Mouse (Mus musculus) left cerebral cortex, adult 9 months (tissue): ENCODE measurements around the gene Phb.

ENCODE experiments used
- DNase-seq, 2 experiments: peaks; one replicate each; pipeline ENCODE4 v3.0.0; 2022; ENCODE audit warnings: low spot score in 2 of 2

Phb gene

DNA sequence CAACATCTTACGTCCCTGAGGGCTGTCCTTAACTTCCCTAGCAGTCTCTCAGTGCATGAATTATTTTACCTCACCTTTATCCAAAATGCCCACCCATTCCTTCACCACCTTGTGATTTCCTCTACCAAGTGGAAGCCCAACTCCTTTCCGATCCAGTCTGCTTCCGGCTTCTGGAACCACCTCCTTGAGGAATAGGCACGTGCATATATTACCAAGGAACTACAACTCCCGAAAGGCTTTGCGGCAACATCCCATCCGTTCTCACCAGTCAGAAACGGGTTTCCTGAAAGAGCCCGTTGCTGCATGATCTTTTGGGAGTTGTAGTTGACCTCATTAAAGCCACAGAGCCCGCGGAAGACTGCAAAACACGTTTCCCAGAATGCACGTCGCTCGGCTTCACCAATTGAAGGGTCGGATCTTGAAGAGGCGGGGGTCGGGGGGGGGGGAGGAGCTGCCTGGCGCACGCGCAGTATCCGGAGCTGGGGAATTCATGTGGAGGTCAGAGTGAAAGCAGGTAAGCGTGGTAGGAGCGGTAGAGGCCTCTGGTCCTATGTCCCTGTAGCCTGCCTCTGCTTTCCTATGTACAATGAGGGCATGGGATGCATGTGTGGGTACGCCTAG is at the start of gene Phb:
TSS of gene Phb (plus strand) at position 429 of the 621 bp plus-strand sequence.
- DNase-seq, result peak; percentile 98

DNA sequence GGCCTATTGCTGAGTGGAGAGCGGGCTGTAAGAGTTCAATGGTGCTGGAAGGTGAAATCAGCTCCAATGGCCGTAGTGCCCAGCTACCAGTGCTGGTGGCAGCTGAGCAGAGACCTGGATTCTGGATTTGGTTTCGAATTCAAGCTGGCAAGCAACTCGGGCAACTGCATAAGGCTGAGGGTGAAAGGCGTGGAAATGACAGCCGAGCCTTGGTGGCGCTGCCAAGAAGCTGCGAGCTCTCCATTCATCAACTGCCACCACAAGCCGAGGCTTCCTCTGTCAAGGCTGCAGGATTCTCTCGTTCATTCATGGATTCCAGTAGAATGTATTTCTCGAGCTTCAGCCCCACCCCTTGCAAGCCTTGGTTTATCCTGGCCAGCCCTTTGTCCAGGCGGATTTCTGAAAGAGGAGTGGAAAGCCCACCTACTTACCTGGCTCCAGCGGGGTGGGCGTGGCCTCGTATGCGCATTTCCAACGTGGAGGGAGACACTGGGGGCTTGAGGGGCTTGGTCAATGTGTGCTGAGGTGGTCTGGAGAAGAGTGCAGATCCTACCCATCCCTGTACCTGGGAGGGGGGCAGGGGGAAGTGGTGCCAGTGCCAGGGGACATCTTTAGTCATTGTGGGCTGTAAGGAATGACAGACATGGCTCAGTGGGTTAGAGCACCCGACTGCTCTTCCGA is 48.8 kb upstream of the Phb start:
- peak in 1 of 2 experiments; percentile 32 for DNase-seq

DNA sequence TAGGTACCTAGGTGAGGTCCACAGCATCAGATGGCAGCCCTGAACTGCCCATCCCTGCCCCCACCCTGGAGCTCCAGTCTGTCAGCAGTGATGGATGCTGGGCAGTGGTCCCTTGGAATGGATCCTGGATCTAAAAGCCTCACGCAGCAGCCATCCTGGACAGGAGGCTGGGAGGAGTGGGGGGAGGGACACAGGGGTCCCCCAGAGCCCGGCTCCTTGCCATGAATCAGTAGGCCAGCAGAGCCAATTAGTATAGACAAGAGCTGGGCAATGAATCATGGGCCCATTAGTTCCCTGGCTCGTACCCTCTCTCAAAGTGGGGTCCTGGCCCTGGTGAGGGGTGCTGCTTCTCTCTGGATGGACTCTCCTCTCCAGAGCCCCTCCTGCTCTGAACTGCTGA is 47.7 kb upstream of the Phb start:
- no peak for DNase-seq

DNA sequence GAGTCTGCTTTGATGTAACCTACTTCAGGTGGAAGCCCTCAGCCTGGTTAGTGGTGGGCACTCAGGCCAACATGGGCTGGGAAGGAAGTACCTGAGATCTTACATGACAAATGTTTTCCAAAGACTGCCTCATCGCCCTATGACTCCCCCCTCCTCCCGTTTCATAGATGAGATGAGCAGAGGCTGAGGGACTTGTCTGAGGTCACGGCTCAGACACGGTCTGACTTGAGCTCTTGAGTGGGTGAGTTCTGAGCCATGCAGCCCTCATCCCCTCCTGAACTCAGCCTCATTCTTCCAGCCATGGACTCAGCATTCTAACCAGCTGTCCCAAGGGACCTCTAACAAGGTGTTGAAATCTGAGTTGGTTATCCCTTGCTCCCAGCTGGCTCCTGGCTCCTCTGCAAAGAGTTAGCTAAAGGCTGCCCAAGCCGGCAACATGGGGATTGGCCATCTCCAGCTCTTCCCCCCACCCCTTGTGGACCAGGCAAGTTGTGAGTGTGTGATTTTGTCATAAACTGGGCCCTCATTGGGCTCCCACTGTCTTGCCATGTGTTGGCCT is 46.8 kb upstream of the Phb start:
- DNase-seq, result no peak

DNA sequence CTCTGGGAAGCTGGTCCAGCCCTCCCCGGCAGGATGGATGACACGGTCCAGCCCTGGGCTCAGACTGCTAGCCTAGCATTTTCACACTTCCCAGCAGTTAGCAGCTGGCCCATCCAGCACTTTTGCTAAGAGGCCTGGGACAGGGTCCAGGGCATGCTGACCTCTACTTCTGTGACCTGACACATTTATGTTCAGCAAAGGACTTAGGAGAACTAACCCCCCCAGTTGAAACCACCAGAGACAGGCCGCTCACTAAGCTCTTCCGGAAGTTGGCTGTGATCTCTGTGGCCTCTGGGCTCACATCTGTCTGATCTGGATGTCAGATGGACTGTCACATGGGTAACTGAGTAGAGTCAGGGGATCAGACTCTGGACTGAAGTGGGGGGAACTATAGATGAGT is 45.7 kb upstream of the Phb start:
- DNase-seq, result no peak

DNA sequence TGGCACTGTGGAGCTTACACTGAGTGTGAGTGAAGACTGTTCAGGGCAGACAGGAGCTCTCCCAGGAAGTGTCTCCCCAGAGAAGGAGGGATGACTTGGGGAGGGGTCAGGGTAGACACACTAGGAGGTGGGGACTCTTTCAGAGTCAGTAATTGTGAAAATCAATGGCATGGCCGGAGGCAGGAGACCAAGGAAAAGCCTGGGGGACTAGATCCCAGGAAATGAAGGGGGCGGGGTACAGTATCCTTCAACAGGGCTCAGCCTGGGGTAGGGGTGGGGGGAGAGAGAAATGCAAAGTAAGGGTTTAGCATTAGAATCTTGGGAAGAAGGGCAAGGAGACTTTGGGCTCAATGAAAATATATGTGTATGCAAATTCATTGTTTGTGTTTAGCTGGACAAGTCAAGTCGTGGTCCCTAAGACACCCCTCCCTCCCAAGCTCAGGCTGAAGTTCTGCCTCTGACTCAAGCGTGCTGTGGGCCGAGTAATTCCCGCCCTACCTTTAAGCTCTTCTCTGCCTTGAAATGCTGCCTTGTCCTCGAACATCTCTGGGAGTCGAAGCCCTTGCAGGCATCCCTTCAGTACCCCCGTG is 45.1 kb upstream of the Phb start:
- no peak for DNase-seq

DNA sequence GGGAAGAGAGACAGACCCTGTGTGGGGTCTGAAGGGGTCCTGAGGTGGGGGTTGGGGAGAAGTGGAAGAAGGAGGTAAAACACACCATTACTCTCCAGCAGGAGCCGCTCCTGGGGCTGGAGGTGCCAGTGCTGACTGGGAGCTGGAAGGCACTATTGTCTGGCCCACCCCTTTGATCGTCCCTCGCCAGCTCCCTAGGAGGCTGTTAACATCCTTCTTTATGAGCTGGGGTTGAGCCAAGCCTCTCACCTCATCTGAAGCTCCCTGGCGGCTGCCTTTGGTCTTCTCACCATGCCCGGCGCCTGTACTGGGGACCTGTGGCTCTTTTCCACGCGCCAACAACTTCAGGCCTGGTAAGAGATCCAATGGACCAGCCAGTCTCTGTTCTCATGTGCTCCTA is 44.3 kb upstream of the Phb start:
- no peak for DNase-seq

DNA sequence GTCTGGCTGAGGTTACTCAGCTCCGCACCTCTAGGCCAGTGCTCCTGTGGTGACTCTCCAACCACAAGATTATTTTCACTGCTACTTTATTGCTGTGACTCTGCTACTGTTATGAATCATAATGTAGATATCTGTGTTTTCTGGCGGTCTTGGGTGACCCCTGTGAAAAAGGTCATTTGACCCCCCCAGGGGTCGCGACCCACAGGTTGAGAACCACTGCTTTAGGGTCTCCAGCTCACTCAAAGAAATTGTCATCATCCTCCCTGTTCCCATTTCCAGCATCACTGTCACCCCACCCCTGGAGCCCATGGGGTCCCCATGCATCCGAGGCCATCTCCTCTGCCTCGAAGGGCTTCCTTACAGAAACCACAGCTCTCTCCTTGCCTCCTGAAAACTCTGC is 36.2 kb upstream of the Phb start:
- no peak for DNase-seq

DNA sequence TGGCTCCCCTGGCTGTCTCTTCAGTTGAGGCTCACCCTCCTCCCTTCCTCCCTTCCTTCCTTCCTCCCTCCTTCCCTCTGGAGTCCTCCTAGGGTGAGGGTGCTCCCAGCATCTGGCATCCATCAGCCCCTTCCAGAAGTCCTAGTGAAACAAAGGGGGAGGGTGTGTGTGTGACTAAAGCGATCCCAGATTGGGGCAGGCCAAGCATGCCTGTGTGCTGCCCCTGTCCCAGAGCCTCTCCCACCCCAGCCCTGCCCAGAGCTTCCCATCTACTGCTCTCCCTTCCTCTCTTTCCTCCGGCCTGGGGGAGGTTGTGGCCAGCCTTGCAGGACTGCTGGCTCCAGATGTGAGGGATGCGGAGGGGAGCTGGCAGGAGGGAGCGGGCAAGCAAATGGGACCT is 35.5 kb upstream of the Phb start:
- DNase-seq, result no peak

DNA sequence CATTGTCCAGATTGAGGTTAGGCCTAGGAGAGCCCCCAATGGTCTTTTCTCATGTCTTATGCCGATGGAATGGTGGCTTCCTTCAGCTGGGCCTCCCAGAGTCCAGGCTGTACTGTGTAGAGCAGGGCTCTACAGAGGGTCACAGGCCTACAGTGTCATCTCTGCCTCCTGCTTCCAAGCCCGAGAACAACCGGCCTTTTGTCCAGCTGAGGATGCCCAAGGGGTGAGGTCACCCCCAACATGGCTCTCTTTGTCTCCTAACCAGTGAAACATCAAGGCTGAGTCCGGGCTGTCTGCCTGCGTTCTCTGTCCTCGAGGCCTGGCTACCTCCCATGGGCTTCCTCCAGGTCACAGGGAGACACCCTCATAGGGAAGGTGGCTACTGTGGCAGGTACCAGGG is 34.3 kb upstream of the Phb start:
- peak; percentile 51 to 54 for DNase-seq

DNA sequence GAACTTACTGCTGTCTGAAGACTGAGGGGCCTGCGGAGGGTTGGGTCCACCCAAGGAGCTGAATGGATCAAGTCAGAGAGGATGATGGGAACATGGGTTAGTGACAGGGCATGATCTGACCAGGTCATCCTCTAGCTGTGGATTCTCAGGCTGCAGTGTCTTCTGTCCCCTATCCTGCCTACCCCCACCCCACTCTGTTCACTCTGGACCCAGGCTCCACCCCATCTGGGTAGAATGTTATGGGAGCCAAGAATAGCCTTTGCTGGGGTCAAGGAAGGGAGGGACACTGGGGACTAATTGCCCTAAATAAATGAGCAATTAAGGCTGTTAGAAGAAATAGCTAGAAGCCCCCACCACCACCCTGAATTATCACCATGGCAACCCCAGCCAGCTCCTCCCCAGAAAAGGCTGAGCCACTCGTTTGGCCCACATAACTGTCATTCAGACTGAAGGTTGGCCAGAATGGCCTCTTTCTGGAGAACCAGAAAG is 33.2 kb upstream of the Phb start:
- no peak for DNase-seq

DNA sequence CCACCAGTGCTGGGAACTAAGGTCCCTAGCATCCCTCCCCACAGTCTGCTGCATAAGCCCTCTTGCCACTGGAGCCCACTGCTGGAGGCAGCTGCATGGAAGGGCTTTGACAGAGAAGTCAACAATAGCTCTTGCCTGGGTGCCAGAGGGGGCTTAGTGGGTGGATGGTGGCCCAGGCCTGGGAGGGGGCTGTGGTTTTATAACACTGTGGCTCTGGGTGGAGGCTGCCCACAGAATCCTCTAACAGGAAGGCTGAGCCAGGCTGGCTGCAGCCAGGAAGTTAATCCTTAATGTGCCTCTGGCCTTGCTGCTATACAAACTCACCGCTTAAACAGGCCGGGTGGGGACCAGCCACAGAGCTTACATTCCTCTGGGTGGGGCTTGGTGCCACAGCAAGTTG is 31.7 kb upstream of the Phb start:
- DNase-seq, result no peak

DNA sequence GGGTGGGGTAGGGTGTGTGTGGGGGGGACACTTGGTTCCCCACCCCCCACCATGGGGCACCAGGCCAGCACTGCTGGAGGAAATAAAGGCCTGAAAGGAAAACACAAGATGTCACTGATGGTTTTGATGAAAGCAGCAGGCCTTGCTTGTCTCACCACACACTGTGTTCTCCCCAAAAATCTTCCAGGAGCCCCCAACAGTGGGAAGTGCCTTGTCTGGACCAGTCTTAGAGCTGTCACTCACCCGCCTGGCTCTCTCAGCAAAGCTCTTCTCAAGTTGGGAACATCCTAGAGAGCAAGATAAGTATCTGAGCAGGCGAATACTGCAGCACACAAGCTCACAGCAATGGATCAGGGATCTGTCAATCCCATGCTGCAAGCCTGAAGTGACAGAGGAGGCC is 26.0 kb upstream of the Phb start:
- DNase-seq, result no peak

DNA sequence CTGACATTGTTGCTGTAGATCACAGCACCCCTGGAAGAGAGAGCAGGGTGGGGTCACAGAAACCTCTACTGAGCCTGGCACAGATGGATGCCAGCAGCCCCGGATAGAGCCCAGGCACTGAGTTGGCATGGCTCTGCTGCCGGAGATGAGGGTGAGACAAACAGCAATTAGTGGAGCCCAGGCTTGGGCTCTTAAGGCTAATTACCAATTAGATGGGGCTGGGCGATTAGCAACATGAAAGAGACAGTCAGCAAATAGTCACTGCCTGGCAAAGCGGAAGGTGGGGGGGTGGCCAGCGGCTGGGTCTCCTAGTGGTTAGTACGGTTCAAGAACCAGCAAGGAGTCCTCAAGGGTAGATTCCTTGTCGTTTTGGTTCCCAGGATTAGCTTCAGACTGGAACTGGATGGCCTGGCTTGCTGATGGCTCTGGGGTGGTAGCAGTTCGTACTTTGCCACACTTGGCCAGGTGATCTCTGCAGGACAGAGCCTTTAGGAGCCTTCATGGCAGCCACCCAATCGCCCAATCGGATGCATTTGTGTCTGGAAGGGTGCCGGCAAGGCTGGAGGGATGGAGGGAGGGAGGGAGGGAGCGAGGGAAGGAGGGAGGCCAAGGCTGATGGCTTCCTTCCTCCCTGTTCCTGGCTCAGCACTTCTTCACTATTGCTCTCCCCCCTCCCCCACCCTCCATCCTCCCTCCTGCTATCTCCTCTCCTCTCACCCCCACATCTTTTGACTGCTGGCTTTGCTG is 24.1 kb upstream of the Phb start:
- DNase-seq, result peak in 1 of 2 experiments; percentile 27

DNA sequence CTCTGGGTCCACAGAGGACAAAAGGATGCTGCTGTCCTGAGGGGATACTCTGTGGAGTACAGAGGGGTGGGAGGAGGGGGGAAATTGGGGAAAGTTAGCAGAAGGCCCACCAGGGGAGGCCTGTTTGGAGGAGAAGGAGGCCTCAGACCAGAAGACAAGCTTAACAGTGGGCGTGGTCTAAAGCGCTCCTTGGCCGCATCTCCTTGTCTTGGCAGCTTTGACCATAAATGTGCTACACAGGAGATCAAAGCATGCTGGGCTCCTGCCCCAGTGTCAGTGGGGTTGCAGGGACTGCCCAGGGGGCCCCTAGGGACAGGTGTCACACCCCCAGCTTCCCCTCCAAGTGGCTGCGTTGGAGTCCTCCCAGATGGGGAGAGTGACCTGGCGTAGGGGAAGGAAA is 22.9 kb upstream of the Phb start:
- DNase-seq, result no peak

DNA sequence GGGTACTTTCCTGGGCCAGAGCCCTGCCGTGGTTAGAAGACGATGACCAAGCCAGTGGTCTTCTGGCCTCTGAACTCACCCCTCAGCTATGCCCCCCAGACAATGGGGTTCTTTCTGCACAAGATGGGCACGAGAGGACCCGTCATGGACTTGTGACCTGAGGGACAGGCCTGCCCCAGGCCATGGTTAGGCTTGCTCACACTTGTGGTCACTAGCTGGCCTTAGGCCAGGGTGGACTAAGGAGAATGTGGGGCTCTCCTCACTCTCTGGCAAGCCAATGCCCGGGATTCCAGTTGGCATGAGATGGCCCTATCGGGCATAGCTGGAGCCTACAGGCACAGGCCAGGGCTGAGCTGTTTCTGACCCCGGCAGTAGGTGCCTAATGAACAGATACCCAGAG is 22.4 kb upstream of the Phb start:
- DNase-seq, result no peak

DNA sequence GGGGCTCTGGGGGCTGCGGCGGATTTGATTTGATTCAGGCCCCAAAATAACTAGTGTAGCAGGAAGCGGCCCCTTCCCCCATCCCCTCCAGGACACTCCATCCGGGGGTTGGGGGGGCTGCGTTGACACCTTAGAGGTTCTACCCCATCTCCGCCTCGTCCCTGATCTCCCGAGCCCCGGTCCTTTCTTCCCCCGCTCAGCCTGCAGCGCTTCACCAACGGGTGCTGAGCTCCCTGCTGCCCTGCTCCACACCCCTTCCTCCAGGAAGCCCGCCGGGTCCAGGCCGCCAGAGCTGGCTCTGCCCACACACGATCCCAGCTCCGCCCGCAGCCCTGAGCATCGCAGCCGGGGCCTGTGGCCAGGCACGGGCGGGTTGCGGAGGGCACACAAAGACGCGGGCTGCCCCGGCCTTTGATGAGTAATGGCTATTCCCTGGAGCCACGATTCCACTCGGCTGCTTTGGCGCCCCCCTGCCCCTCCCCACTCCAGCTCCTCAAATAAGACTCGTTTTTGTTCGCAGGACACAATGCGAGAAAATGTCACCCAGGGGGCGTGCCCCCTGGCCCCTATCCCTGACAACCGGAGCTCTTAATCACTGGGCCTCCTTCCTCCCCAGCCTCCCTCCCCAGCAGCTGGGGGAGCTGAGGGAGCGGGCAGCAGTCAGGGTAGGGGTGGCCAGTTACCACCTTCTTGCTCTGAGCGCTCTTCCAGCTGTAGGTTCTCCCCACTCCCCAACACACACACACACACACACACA is 21.2 kb upstream of the Phb start:
- DNase-seq, result no peak

DNA sequence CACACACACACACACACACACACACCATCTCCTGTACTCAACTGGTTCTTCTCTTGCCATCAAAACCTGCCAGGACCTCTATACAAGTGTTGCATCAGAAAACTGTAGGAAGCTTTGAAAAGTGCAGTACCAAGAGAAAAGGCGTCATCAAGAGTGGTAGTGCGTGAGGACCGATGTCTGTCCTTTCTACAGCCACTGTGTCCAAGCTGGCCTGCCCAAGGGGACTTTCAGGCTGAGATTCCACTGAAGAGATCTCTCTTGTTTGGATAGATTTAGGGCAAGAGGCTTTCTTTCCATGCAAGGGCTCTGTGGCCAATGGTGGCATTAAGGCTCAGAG is 20.6 kb upstream of the Phb start:
- no peak for DNase-seq

DNA sequence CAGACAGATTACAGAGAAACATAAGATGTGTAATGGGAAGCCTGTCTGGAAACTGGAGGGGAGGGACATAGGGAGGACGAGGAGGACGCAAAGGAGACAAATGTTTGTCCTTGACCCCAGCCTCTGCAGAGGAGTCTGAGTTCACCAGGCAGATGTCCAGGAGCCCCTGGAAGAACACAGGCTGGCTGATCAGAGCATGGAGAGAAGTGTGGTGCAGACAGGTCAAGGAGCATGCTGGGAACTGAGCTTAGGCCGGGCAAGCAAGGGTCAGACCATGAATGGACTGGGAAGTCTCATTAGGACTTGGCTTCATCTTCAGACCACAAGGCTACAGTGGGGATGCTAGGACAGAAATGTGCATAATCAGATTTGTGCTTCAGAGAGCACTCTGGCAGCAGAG is 19.0 kb upstream of the Phb start:
- DNase-seq, result no peak

DNA sequence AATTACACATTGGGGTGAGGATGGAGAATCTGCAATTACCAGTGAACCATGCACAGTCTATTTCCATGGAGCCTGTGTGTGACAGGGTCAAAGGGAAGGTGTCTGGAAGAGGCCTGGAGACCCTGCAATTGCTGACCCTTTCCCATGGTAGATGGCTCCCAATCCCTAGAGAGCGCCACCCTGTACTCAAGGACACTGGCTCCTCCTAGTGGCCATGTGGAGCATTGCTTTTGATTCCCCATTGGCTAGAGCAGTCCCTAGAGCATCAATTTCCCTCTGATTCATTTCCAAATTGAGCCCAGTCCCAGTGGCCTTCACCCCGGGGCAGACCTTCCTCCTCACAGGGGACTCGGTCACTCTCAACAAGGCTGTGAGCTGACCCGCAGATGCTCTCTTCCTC is 17.9 kb upstream of the Phb start:
- DNase-seq, result peak in 1 of 2 experiments; percentile 83

DNA sequence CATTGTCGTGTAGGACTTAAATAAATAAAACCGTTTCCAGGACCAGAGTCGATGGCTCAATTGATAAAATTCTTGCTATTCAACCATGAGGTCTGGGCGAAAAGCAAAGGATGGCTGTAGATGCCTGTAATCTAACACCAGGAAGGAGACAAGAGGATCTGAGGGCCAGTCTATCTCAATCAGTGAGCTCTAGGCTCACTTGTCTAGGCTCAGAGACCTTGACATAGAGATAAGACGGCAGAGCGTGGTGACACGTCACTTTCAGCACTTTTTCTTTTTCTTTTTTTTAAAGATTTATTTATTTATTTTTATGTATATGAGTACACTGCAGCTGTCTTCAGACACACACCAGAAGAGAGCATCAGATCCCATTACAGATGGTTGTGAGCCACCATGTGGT is 17.2 kb upstream of the Phb start:
- no peak for DNase-seq

DNA sequence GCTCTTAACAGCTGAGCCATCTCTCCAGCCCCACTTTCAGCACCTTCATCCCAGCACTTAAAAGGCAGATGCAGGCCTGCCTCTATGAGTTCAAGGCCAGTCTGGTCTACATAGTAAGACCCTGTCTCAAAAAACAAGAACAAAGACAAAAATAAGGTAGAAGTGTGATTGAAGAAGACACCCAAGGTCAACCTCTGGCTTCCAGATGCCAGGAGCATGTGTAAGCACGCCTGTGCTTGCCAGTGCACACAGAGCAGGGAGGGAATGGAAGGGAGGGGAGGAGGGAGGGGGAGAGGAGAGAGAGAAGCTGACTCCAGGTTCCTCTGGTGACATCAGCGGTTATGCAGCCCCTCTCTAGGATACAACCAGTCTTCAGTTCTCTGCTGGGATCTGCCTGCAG is 16.8 kb upstream of the Phb start:
- DNase-seq, result no peak
